Mouse (Mus musculus) mouse trophoblast stem cell (cell line): ENCODE data around the gene Ears2.
"Not testable (repeated sequence)": the region's sequence is repeated elsewhere in the genome, so short reads cannot be mapped to it uniquely, and the experiment has no call there.

Experiments
- in situ Hi-C, 2 experiments: fragments of 300-500 bp; cut with MseI, MboI; formaldehyde crosslinking; loops; 2 replicates in 1 of 2; 3 replicates in 1 of 2; pipeline ENCODE4 v1.15.1; 2025

Ears2 gene

GRCm38 (mm10) chr7:122066945-122067516 is at the start of gene Ears2, which contains the start of gene Ubfd1:
Gene Ears2, minus strand, starts transcription at chr7:122067263.
Gene Ubfd1, plus strand, starts transcription at chr7:122067175.
- in situ Hi-C loops, result no loop called here

- in situ Hi-C loops, result no loop called here
Observed at GRCm38 (mm10) chr7:122108206-122108605, 41.1 kb upstream of the Ears2 start.

GRCm38 (mm10) chr7:122101747-122102244 is 34.7 kb upstream of the Ears2 start, which contains the start of gene Ndufab1:
Gene Ndufab1, minus strand, starts transcription at chr7:122101886.
- in situ Hi-C loops, result no loop called here

- in situ Hi-C loops, result not testable (repeated sequence)
Observed at GRCm38 (mm10) chr7:122101014-122101746, 34.1 kb upstream of the Ears2 start.

GRCm38 (mm10) chr7:122099222-122099621 is 32.2 kb upstream of the Ears2 start:
- in situ Hi-C loops, result no loop called here

- in situ Hi-C loops, result no loop called here
Observed at GRCm38 (mm10) chr7:122098009-122098408, 30.9 kb upstream of the Ears2 start.

- in situ Hi-C loops, result no loop called here
Observed at GRCm38 (mm10) chr7:122094564-122095330, 27.7 kb upstream of the Ears2 start.

- in situ Hi-C loops, result no loop called here
Observed at GRCm38 (mm10) chr7:122087195-122087982, 20.3 kb upstream of the Ears2 start.

- in situ Hi-C loops, result no loop called here
Observed at GRCm38 (mm10) chr7:122081071-122081470, 14.0 kb upstream of the Ears2 start.

GRCm38 (mm10) chr7:122079798-122080554 is 12.9 kb upstream of the Ears2 start:
- in situ Hi-C loops, result no loop called here

GRCm38 (mm10) chr7:122074374-122074773 is 7.3 kb upstream of the Ears2 start:
- in situ Hi-C loops, result no loop called here

GRCm38 (mm10) chr7:122067517-122068381 is 686 bp upstream of the Ears2 start:
- in situ Hi-C loops, result no loop called here

- in situ Hi-C loops, result no loop called here
Observed at GRCm38 (mm10) chr7:122066102-122066944, 740 bp downstream of the Ears2 start.

- in situ Hi-C loops, result no loop called here
Observed at GRCm38 (mm10) chr7:122065656-122066055, 1.4 kb downstream of the Ears2 start.

GRCm38 (mm10) chr7:122056633-122057032 is 10.4 kb downstream of the Ears2 start:
- in situ Hi-C loops, result no loop called here

- in situ Hi-C loops, result no loop called here
Observed at GRCm38 (mm10) chr7:122050834-122051233, 16.2 kb downstream of the Ears2 start.

GRCm38 (mm10) chr7:122048191-122048590 is 18.9 kb downstream of the Ears2 start:
- in situ Hi-C loops, result no loop called here

GRCm38 (mm10) chr7:122046813-122047212 is 20.2 kb downstream of the Ears2 start:
- in situ Hi-C loops, result no loop called here

GRCm38 (mm10) chr7:122045711-122046110 is 21.4 kb downstream of the Ears2 start:
- in situ Hi-C loops, result no loop called here
